In genomic region chr5:142417104-142417503, GRCm38 (mm10) we compare ENCODE assay signal across 14 mouse cellular contexts. TPM values are rescaled to one million over a fixed set of nuclear protein-coding genes. Genes with fewer than 3 reads are reported as not detected.
DNase-seq lines count a peak whose midpoint lies in the region; ATAC-seq and TF ChIP-seq lines count a peak whose summit lies in the region.
"Had no signal": no experiment of that assay in that cellular context is flagged by ENCODE, and none has a peak within 500 bp of the region (broad histone marks: within the 10 kb centered on the region; RNA-seq: fewer than 3 reads in every experiment).

No protein-coding gene starts in this region.

- H3K36me3 ChIP-seq in liver, embryonic 16.5 days (ENCODE audit: control insufficient read depth, insufficient read depth): no peaks in the 10 kb centered on the region

- H3K4me1 ChIP-seq in liver, embryonic 16.5 days (ENCODE audit: control insufficient read depth, low read depth, low read length): peaks cover 40% of the 10 kb centered on the region
- H3K4me1 ChIP-seq in cerebellum, adult 2 months (ENCODE audit: control insufficient read depth, insufficient read depth, low read length): peaks cover 27% of the 10 kb centered on the region

- no peak for DNase-seq in gastrocnemius, adult 2 months
- no peak for DNase-seq in gastrocnemius, adult 8-10 months (ENCODE audit: low spot score in 2 of 2)
- DNase-seq in layer of hippocampus, adult 2 months (ENCODE audit: low spot score in 2 of 2): no peak
- no peak for DNase-seq in layer of hippocampus, adult 11-12 months (ENCODE audit: low spot score)
- peak; percentile 44 to 51 for DNase-seq in B cell, adult 2 months
- DNase-seq in cerebellum, adult 2 months: no peak
- no peak for DNase-seq in testis, postnatal 14 days (ENCODE audit: low spot score)
- DNase-seq: adrenal gland, postnatal 10 days; cerebellum, postnatal 10 days had no signal

- no peaks in the 10 kb centered on the region for H3K9me3 ChIP-seq in liver, embryonic 16.5 days (replicated peaks; ENCODE audit: control insufficient read depth, low read length)
- H3K9me3 ChIP-seq: G1E; limb, embryonic 15.5 days; neural tube, embryonic 13.5 days had no signal

- H3K27me3 ChIP-seq in liver, embryonic 16.5 days (ENCODE audit: control insufficient read depth, insufficient read depth, low read depth, low read length): no peaks in the 10 kb centered on the region
- H3K27me3 ChIP-seq in cerebellum, adult 2 months (ENCODE audit: control insufficient read depth, insufficient read depth, low read length): no peaks in the 10 kb centered on the region
- H3K27me3 ChIP-seq: limb, embryonic 15.5 days had no signal

- H3K4me2 ChIP-seq in liver, embryonic 16.5 days (ENCODE audit: low read depth, low read length): 0 out of 2 replicates have a peak overlapping the region, but pooled peaks have one; percentile 18
- H3K4me2 ChIP-seq: limb, embryonic 15.5 days; neural tube, embryonic 13.5 days had no signal

- ATAC-seq in liver, embryonic 16.5 days (ENCODE audit: low read depth): no peak
- ATAC-seq: hindbrain, embryonic 16.5 days had no signal

- TF ChIP-seq CTCF in gastrocnemius, adult 2 months (IDR thresholded peaks at IDR 0.05): no peak
- 0 out of 2 replicates have a peak, but pooled peaks have one; percentile 3 for TF ChIP-seq CTCF in layer of hippocampus, adult 2 months (conservative IDR thresholded peaks at IDR 0.05)
- no peak for TF ChIP-seq CTCF in cerebellum, adult 2 months (IDR thresholded peaks at IDR 0.05; ENCODE audit: borderline replicate concordance, insufficient read depth, low read depth, low read length)

- no peak overlapping the region for H3K9ac ChIP-seq in liver, embryonic 16.5 days (ENCODE audit: low read depth, low read length)
- H3K9ac ChIP-seq: limb, embryonic 15.5 days; neural tube, embryonic 13.5 days had no signal

- no peak for TF ChIP-seq POLR2A in cerebellum, adult 2 months (IDR thresholded peaks at IDR 0.05; ENCODE audit: borderline replicate concordance, insufficient read depth, low read length)

- WGBS in liver, embryonic 16.5 days (ENCODE audit: insufficient replicate concordance): 44% methylated on average over 3 of the region's 3 CpGs
- WGBS in cerebellum, adult 2 months: 66% methylated on average over 3 of the region's 3 CpGs

- H3K27ac ChIP-seq in gastrocnemius, adult 2 months: peak overlapping the region; percentile 90
- H3K27ac ChIP-seq in layer of hippocampus, adult 2 months: peak overlapping the region; percentile 68; the same call in 1 of the 2 replicates
- peak overlapping the region; percentile 16 for H3K27ac ChIP-seq in liver, embryonic 16.5 days (ENCODE audit: low read length)
- H3K27ac ChIP-seq in cerebellum, adult 2 months (ENCODE audit: insufficient read depth, low read length): no peak overlapping the region
- H3K27ac ChIP-seq: limb, embryonic 15.5 days had no signal

- H3K4me3 ChIP-seq in gastrocnemius, adult 2 months: no peak overlapping the region
- H3K4me3 ChIP-seq in layer of hippocampus, adult 2 months: no peak overlapping the region
- H3K4me3 ChIP-seq in liver, embryonic 16.5 days (ENCODE audit: low read depth, low read length): no peak overlapping the region
- H3K4me3 ChIP-seq in cerebellum, adult 2 months (replicated peaks; ENCODE audit: insufficient read depth, low read depth, low read length): no peak overlapping the region
- H3K4me3 ChIP-seq: limb, embryonic 15.5 days; neural tube, embryonic 13.5 days had no signal

- intact Hi-C loops in gastrocnemius, adult 2 months (cut with DNase I): no loop called here

RNA-seq across cellular contexts. Expression of gene Foxk1, which starts 15.8 kb away (rescaled TPM):
- total RNA-seq in gastrocnemius, adult 2 months (2021): 10 to 100 TPM; 12.2 to 18.9 TPM
- total RNA-seq in gastrocnemius, adult 8-10 months (2022): 10 to 100 TPM; 15.6 to 20.9 (median 17.7) TPM
- total RNA-seq in layer of hippocampus, adult 2 months (2021): 10 to 100 TPM; 53.0 to 60.3 TPM
- polyA plus RNA-seq in liver, embryonic 16.5 days (2015; fragmentation: Nextera tagmentation; extraction: Ambion mirVana): 0.85 and 0.97 TPM in 2 replicates
- polyA plus RNA-seq in cerebellum, adult 2 months (2012; rRNA removed): 14.2 and 15.4 TPM in 2 replicates

RNA-seq across cellular contexts. Expression of gene Ap5z1, which starts 46.6 kb away (rescaled TPM):
- 1 to 10 TPM; 3.7 to 5.0 TPM for total RNA-seq in gastrocnemius, adult 2 months (2021)
- 1 to 10 TPM; 3.7 to 5.0 (median 4.1) TPM for total RNA-seq in gastrocnemius, adult 8-10 months (2022)
- 10 to 100 TPM; 24.4 to 31.3 TPM for total RNA-seq in layer of hippocampus, adult 2 months (2021)
- polyA plus RNA-seq in liver, embryonic 16.5 days (2015; fragmentation: Nextera tagmentation; extraction: Ambion mirVana): 4.6 and 5.2 TPM in 2 replicates
- polyA plus RNA-seq in cerebellum, adult 2 months (2012; rRNA removed): 30.3 and 32.7 TPM in 2 replicates

Comparison
In these comparisons a context has a peak if more than half of its experiments do, and no peak if none do; other contexts are left out.
1. DNase-seq: peak in B cell, adult 2 months (2 of 2); none in gastrocnemius, adult 2 months (single experiment), gastrocnemius, adult 8-10 months (0 of 2), layer of hippocampus, adult 2 months (0 of 2), layer of hippocampus, adult 11-12 months (single experiment), cerebellum, adult 2 months (0 of 2) and testis, postnatal 14 days (single experiment).
2. RNA of gene Ap5z1, which starts 46.6 kb away (total RNA-seq): 24.4 to 31.3 TPM in layer of hippocampus, adult 2 months; 3.7 to 5.0 TPM in gastrocnemius, adult 2 months and 3.7 to 5.0 TPM in gastrocnemius, adult 8-10 months; every median in the first group is over 4 times any median in the second.